Mouse (Mus musculus): ENCODE measurements around the gene Phyhd1.
A peak's percentile ranks its signal among the peaks of the same experiment; 100 is the strongest.

Phyhd1 gene

DNA sequence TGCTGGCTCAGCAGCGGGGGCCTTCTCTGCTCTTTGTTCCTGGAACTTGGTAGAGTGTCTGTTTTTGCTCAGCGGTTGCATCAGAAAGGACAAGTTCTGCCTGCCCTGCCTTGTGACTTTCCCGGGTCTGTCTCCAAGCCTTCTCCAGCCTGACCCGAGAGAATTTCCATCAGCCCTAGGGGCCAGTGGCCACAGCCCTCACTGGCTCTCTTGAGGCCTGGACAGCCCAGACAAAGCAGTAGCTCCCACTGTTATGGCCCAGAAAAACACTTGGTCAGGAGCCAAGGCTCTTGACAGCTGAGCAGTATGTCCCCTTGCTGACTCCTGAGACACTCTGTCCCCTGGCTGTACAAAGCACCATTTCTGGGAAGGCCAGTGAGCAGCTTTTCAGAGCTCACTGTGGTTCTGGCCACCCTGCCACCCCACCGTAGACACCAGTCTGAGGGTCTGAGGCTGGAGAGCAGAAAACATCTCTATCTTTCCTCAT, at the start of gene Phyhd1:
Gene Phyhd1, plus strand, starts transcription at position 437 of the 487 bp plus-strand sequence.
- ATAC-seq (ENCODE audit: low TSS enrichment) = peak; percentile 45

DNA sequence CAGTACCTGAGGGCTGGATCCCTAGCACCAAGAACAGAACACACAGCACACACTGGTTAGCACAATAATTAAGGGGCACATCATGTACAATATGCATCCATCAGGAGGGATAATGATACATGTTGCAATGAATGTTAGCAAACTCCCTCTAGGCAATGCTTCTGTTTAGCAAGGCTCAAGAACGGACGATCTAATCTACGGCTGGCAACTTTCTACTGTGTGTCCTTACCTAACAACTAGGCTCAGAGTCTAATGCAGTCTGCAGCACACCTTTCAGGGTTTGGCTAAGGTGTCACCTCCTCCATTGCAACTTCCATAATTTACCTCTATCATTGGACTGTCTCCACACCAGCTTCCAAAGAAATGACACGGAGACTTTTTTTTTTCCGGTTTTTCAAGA, 49.7 kb upstream of the Phyhd1 start:
- ATAC-seq (ENCODE audit: low TSS enrichment) = no peak

- ATAC-seq (ENCODE audit: low TSS enrichment) = no peak
Measured at GRCm38 (mm10) chr2:30235593-30235992, 30.4 kb upstream of the Phyhd1 start.

GRCm38 (mm10) chr2:30236426-30237198, 29.4 kb upstream of the Phyhd1 start:
- no peak for ATAC-seq (ENCODE audit: low TSS enrichment)

DNA sequence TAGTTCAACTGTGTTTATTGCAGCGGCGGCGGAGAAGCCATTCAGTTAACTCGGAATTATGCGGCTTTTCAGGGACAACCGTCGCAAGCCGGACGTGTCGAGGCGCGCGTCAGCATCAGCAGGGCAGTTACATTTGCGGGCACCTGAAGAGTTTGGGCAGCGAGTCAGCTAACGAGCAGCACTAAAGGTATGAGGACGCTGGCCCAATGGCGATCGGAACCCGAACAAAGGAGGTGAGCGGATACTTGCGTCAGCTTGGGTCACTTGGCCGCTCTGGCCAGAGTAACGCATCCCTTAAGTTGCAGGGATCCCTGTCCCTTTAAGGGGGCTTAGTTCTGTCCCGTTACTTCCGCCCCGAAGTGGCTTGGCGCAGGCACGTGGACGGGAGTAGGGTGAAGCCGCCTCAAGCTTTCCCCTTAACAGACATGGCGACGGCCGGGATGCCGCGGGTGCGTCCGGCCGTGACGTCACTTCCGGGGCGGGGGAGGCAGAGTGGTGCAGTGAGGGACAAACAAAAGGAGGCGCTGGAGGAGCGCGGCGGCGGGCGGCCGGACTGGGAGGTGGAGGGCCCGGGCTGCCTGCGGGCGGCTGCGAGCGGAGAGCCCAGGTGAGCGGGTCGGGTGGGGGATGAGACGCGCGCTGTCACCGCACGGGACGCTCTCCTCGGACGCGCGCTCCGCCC, 28.7 kb upstream of the Phyhd1 start, which contains the start of gene Lrrc8a:
Gene Lrrc8a, plus strand, starts transcription at position 517 of the 682 bp plus-strand sequence.
- peak; percentile 94 for ATAC-seq (ENCODE audit: low TSS enrichment)

- peak; percentile 49 for ATAC-seq (ENCODE audit: low TSS enrichment)
Measured at GRCm38 (mm10) chr2:30237881-30238280, 28.1 kb upstream of the Phyhd1 start.

DNA sequence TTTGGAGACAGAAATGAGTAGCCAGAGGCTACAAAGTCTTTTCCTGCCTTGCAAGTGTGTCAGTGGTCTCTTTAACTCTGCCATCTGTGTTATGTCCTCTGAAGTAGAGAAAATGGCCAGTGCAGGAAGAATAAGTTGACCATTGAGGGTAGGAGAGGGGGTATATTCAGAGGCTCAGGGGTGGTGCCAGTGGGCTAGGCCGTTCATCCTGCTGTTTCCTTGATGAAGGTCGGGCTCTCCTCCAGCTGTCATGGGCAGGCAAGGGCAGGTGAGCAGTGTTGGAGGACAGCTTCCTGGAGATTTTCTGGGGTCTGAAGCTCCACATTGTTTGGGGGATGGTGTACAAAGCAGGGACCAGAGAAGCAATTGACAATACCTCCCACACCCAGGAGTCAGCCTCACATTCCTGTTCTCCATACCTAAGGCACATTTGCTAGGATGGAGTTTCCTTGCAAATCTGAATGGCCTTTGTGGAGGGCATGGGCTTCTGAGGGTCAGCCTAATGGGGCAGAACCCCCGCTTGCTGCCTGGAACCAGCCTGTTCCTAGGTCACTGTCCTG, 27.0 kb upstream of the Phyhd1 start:
- ATAC-seq (ENCODE audit: low TSS enrichment) = no peak

DNA sequence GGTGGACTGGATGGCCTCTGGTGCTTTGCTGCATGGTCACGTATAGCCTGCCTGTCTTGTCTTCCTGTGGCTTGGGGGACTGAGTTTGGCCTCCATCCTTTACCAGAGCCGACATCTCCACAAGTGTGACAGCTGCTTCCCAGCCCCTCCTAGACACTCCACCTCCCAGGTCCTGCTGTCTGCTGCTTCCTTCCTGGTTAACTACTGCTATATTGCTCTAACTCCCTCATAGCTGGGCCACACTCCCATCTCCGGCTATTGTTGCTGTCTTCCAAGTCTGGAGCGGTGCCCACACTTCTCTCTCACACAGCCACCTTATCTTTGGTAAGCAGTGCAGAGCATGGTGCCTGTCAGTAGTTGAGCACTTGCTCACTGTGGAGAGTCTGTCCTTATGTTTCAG, 26.2 kb upstream of the Phyhd1 start:
- no peak for ATAC-seq (ENCODE audit: low TSS enrichment)

DNA sequence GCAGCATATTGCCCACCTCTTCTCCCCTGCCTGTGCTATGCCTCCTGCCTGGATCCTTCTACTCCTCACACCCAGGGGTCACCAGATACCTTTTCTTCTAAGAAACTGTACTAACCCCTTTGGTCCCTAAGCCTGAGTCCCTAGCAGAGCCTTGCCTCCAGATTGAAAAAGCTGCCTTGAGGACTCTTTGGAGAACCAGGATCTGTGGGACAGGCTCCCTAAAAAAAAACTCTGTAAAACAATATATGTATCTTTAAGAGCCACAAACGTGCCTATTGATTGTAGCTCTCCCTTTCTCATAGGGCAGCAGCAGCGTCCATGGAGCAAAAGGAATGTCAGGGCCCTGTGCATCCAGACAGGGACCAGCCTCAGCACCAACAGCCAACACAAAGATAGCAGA, 25.7 kb upstream of the Phyhd1 start, which contains the start of gene Gm28035:
Gene Gm28035, plus strand, starts transcription at position 301 of the 400 bp plus-strand sequence.
- no peak for ATAC-seq (ENCODE audit: low TSS enrichment)

DNA sequence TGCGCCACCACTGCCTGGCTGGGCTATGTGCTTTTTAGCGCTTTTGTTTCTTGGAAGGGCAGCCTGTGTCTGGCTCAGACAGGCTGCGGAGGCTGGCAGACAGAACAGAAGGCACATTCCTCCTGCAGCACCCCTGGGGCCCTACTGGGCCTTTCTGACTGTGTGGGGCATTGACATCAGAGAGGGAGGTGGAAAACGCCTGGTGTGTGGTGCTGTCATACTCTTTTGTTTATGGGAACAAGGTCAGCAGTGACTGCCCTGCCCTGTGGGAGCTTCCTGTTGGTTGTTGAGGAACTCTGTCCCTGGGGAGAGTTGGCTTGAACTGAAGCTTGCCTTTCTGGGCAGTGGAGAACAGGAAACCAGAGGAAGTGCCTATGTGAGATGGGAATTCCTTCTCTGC, 23.5 kb upstream of the Phyhd1 start:
- ATAC-seq (ENCODE audit: low TSS enrichment) = no peak

DNA sequence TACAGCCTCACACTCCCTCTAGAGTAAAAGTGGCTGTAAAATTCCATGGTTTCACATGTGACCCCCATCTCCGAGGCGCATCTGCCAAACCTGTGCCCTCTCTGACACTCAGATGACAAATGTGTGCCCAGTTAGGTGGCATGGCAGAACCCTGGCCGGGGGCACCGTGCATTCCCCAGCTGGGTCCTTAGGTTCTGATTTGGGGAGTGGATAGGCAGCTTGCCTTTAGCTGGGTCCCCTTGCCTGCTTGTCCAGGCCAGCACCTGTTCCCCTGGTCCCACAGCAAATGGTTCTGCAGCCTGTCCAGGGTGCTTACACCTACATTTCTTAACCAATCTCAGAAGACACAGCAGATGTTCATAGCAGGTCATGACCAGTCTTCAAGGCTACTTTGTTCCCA, 22.6 kb upstream of the Phyhd1 start:
- no peak for ATAC-seq (ENCODE audit: low TSS enrichment)

- ATAC-seq (ENCODE audit: low TSS enrichment) = no peak
Measured at GRCm38 (mm10) chr2:30244595-30245178, 21.3 kb upstream of the Phyhd1 start.

DNA sequence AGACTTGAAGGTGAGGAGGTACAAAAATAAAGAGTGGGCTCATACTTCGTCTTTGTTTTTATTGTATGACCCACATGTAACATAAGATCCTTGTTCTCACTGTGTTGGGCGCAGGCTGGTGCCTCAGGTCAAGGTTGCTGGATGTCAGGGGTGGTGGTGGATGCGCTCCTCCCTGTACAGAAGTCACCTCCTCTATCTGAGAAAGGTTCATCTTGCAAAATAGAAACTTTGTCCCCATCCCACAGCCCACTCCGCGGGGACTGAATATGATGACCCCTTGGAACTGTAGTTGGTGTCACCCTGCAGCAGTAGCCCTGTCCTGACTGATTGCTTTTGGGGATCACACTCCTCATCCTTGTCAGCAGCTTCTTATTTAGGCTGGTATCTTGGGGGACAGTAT, 19.0 kb upstream of the Phyhd1 start:
- ATAC-seq (ENCODE audit: low TSS enrichment) = no peak

DNA sequence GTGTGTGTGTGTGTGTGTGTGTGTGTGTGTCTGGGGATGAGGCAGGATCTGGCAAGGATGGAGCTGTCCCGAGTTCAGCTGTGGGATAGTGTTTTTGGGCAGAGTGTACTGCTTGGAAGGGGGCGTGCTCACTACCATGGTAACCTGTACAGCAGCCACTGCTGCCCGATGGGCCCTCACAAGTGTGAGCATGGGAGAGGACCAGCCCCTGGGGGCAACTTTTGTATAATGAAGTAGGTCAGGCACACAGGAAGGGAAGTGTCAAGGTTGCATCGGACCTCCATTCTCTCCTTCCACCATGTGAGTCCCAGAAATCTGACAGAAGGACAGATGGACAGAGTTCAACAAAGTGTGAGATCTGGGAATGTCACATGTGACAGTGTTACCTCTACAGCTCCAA, 18.3 kb upstream of the Phyhd1 start:
- no peak for ATAC-seq (ENCODE audit: low TSS enrichment)

DNA sequence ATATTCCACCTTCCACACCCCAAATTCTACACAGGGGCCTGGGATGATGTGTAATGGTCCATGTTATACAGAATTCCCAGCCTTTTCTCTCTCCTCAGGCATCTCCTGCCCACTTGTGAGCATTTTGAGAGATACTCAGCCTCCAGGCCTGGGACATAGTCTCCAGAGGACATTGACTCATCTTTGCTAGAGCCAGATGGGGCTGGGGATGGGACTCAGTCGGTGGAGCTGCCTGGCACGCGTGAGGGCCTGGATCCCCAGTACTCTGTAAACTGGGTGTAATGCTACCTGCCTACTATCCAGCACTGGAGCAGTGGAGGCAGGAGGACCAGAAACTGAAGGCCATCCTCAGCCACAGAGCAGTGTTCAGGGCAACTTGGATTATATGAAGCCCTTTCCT, 16.8 kb upstream of the Phyhd1 start:
- ATAC-seq (ENCODE audit: low TSS enrichment) = peak; percentile 53; the same call in 1 of the 2 replicates

DNA sequence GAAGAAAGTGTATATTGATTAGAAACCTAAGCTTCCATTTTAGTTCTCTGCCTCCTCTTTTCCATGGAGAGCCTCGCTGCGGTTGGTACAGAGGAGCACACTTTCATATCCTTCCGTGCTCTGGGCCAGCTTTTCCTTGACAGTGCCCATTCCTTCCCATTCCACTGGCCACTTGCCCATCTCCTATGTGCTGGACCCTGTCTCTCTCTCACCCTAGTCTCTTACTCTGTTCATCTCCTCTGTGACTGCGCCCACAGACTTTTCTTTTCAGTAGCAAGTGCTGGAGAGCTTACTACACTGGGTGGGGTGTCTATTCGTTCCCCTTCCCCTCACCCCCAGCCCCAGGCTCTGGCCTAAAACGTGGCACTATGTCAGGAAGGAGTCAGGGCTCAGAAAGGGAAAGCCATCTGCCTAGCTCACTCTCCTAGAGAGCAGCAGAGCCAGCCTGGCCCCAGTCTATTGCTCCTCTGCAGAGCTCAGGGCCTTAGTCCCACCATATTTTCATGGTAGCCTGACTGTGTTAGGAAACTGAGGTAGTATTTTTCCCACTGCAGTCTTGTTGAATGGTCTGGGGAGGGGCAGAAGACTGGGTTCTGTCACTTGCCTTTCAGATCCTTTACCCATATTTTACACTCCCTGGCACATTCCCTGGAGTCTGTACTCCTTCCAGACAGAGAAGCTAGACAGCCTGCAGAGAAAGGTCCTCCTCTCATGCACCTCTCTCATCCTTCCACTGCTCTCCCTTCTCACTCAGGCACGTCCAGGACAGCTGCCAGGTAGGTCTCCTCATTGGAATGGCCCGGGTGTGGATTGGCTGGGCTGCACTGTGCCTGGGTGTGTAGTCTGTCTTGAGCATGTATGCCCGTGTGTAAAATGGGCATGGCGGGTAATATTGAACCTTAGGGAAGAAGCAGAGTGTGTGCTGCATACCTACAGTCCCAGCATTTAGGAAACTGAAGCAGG, 15.6 kb upstream of the Phyhd1 start:
- ATAC-seq (ENCODE audit: low TSS enrichment) = no peak

- peak; percentile 22; the same call in 1 of the 2 replicates for ATAC-seq (ENCODE audit: low TSS enrichment)
Measured at GRCm38 (mm10) chr2:30251417-30252104, 14.4 kb upstream of the Phyhd1 start.

GRCm38 (mm10) chr2:30252521-30252920, 13.5 kb upstream of the Phyhd1 start:
- ATAC-seq (ENCODE audit: low TSS enrichment) = peak; percentile 50; the same call in 1 of the 2 replicates

GRCm38 (mm10) chr2:30253809-30254208, 12.2 kb upstream of the Phyhd1 start:
- ATAC-seq (ENCODE audit: low TSS enrichment) = no peak

GRCm38 (mm10) chr2:30255631-30256395, 10.2 kb upstream of the Phyhd1 start:
- no peak for ATAC-seq (ENCODE audit: low TSS enrichment)

All from frontal cortex, adult (tissue).